Mouse (Mus musculus): ENCODE measurements around the gene Frem1. TPM values are rescaled to one million over a fixed set of nuclear protein-coding genes. Genes with fewer than 3 reads are reported as not detected.

Frem1 gene
- 11.4 and 12.1 TPM in 2 replicates for polyA plus RNA-seq (2014; fragmentation: Nextera tagmentation; extraction: Ambion mirVana)

DNA sequence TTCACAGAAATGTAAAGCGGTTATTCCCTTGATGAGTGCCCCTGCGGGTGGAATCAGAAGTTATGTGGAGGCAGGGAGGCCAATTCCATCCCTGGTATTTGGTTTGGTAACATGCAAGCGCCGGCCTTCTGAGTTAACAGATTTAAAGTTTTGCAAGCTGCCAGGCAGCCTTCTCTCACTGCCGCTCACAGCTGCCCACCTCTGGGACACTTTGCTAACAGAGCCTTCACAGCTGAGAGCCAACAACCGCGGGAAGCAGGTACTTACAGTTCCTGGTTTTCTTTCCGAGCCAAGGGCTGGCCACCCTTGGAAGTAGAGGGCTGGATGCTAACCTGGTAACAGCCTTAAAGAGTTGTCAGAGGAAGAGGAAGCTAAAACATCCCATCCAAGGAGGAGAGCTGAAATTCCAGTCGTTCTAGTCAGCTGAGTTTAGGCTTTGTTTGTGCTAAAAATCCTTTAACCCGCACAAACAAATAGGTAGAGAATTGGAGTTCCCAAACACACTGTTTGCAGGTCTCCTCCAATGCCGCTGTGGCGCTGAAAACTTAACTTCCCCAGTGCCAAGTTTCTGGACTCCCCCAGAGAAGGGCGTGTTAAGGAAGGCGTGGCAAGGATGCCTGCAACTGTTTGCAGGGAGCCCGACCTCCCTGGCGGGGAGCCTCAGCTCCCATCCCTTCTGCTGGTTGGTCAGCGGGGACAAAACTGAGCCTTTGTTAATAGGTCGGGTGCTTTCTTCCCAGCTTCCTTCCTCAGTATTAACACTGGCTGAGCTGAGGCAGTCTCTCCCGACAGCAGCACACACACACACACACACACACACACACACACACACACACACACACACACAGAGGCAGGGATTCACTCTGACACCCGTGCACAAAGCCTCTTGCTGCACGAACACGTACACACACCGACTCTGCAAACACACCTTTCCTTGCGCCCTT, at the start of gene Frem1:
TSS of gene Frem1 (minus strand) at position 706 of the 944 bp plus-strand sequence.
- peak within 1 kb of the TSS; percentile 65 for H3K27ac ChIP-seq (ENCODE audit: low read depth, low read length)
- peak; percentile 65 for ATAC-seq (replicated peaks; ENCODE audit: insufficient number of reproducible peaks, low FRiP score, low TSS enrichment)
- 4% methylated on average over 24 of the region's 24 CpGs for WGBS (ENCODE audit: insufficient replicate concordance)

DNA sequence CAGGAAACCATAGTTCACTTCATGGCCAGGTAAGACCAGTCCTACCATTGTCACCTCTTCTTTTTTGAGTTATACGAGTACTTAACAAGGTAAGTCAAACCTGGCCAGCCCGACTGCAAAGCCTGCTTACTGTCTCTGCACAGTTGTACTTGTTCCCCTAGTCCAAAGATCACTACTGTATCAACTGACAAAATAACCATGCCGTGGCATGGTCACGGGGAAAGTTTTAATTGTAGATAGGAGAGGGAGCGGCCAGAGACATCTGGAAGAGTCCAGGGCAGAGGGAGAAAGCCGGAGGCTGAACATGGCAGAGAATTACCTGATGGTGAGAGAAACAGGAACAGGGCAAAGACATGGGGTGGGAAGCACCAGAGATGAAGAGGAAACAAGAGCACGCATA, 46.9 kb upstream of the Frem1 start:
- Histone ChIP-seq H3K27me3 (ENCODE audit: control insufficient read depth, insufficient read depth, low read length) (no peaks in the 10 kb centered on the region), H3K4me1 (ENCODE audit: control insufficient read depth, insufficient read depth, low read length) (peaks cover 4% of the 10 kb centered on the region; the same call in 1 of the 2 replicates), H3K4me3 (ENCODE audit: low read depth, low read length) (no peak overlapping the region), H3K27ac (ENCODE audit: low read depth, low read length) (no peak overlapping the region), H3K9ac (ENCODE audit: low read depth, low read length) (no peak overlapping the region), H3K36me3 (ENCODE audit: control insufficient read depth, insufficient read depth, low read length) (no peaks in the 10 kb centered on the region), H3K9me3 (replicated peaks; ENCODE audit: control insufficient read depth, low read length) (no peaks in the 10 kb centered on the region), H3K4me2 (no peak overlapping the region)
- ATAC-seq (replicated peaks; ENCODE audit: insufficient number of reproducible peaks, low FRiP score, low TSS enrichment): no peak
- WGBS (ENCODE audit: insufficient replicate concordance): 80% methylated on average over 7 of the region's 7 CpGs

More for the DNA sequence above, at the start of gene Frem1:
- Histone ChIP-seq H3K4me1 (ENCODE audit: control insufficient read depth, insufficient read depth, low read length) (peaks cover 35% of the 10 kb centered on the region), H3K27me3 (ENCODE audit: control insufficient read depth, insufficient read depth, low read length) (no peaks in the 10 kb centered on the region), H3K9me3 (replicated peaks; ENCODE audit: control insufficient read depth, low read length) (no peaks in the 10 kb centered on the region), H3K36me3 (ENCODE audit: control insufficient read depth, insufficient read depth, low read length) (no peaks in the 10 kb centered on the region), H3K4me2 (peak within 1 kb of the TSS; percentile 65), H3K9ac (ENCODE audit: low read depth, low read length) (peak within 1 kb of the TSS; percentile 69), H3K4me3 (ENCODE audit: low read depth, low read length) (peak within 1 kb of the TSS; percentile 46)

DNA sequence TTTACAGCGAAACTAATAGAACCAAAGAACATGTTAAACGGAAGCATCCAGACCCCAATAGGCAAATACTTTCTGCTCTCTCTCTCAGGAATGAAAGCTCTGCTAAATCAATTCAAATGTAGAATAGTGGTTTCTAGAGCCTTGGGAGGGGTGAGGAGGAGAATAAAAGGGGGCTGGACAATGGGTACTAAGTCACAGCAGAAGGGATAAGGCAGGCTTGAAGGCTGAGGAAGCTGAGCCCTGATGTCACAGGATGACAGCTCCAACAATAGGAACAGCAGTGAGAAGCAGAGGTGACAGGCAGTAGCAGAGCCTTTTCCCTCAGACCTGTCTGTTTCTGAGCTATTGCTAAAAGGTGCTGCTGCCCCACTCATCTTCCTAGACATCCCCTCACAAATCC, 41.8 kb upstream of the Frem1 start:
- WGBS (ENCODE audit: insufficient replicate concordance): 82% methylated on average over 2 of the region's 2 CpGs
- Histone ChIP-seq H3K4me1 (ENCODE audit: control insufficient read depth, insufficient read depth, low read length) (no peaks in the 10 kb centered on the region; the same call in 1 of the 2 replicates), H3K9me3 (replicated peaks; ENCODE audit: control insufficient read depth, low read length) (no peaks in the 10 kb centered on the region), H3K4me3 (ENCODE audit: low read depth, low read length) (no peak overlapping the region), H3K27me3 (ENCODE audit: control insufficient read depth, insufficient read depth, low read length) (no peaks in the 10 kb centered on the region), H3K4me2 (no peak overlapping the region), H3K27ac (ENCODE audit: low read depth, low read length) (no peak overlapping the region), H3K9ac (ENCODE audit: low read depth, low read length) (no peak overlapping the region), H3K36me3 (ENCODE audit: control insufficient read depth, insufficient read depth, low read length) (no peaks in the 10 kb centered on the region)
- no peak for ATAC-seq (replicated peaks; ENCODE audit: insufficient number of reproducible peaks, low FRiP score, low TSS enrichment)

DNA sequence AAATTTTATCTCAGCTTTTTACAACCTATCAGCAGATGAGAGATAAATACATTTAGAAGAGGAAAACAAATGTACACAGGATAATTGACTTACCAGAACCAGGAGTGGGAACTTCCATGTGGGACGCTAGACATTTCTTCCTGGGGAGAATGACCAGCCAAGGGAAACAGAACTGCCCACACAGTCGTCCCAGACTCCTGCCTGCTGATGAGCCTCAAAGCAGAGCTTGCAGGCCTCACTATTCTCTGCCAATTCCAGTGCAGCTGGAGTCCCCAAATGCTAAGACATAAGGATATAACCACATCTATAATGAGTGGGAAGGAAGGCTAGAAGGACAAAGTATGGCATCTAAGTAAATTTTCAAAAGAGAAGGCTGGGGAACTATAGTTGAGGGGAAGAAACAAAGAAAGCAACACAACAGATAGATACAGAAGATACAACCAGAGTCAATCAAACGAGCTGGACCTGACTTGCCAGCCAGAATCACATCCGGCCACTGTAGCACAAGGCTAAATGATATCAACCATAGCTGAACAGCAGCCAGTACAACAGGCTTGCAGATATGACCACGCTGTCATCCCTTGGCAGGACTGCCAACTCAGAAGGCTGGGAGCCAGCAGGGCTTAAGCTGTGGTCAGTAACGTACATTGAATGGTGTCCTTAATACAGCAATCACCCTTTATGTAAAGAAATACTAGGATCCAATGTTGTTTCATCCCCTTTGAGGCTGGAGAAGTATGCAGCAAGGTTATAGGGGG, 38.7 kb upstream of the Frem1 start:
- H3K4me2 ChIP-seq: no peak overlapping the region
- H3K27me3 ChIP-seq (ENCODE audit: control insufficient read depth, insufficient read depth, low read length): no peaks in the 10 kb centered on the region
- H3K4me3 ChIP-seq (ENCODE audit: low read depth, low read length): no peak overlapping the region
- no peaks in the 10 kb centered on the region for H3K9me3 ChIP-seq (replicated peaks; ENCODE audit: control insufficient read depth, low read length)
- H3K36me3 ChIP-seq (ENCODE audit: control insufficient read depth, insufficient read depth, low read length): no peaks in the 10 kb centered on the region
- 52% methylated on average over 6 of the region's 6 CpGs for WGBS (ENCODE audit: insufficient replicate concordance)
- H3K9ac ChIP-seq (ENCODE audit: low read depth, low read length): no peak overlapping the region
- H3K27ac ChIP-seq (ENCODE audit: low read depth, low read length): no peak overlapping the region
- no peaks in the 10 kb centered on the region for H3K4me1 ChIP-seq (ENCODE audit: control insufficient read depth, insufficient read depth, low read length)
- ATAC-seq (replicated peaks; ENCODE audit: insufficient number of reproducible peaks, low FRiP score, low TSS enrichment): no peak

DNA sequence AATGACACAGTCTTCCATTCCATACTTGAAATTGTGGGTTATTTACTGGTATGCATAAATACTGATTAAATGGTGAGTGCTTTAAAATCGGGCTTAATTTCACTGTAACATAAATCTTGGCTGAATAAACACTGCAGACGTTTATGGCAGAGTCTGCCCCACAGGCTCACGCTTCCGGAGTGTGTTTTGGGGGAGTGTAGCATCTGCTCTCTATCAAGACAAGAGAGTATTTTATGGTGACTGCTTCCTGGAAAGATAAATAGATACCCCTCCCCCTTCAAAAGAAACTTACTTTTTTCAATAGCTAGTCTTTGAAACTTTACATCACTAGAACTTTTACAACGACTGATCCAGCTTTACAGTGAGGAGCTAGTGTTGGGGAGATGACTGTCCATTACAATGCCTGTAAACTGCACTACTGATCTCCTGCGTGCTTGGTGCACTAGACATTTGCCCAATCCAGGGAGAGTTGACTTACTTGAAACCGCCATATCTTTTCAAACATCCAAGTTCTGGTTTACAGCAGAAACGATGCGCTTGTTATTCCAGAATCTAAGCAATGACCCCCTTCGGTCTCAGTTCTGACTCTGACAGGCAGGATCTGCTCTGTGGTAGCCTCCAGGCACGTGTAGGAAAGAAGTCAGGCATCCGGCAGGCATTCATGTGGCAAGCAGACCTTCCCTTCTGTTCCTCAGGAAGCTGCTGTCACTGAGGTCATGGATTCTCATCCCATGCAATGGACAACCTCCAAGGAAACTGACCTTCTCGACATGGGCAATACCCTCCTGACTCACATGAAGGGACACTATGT, 28.4 kb upstream of the Frem1 start:
- 36% methylated on average over 13 of the region's 13 CpGs for WGBS (ENCODE audit: insufficient replicate concordance)
- Histone ChIP-seq H3K27me3 (ENCODE audit: control insufficient read depth, insufficient read depth, low read length) (no peaks in the 10 kb centered on the region), H3K9me3 (replicated peaks; ENCODE audit: control insufficient read depth, low read length) (no peaks in the 10 kb centered on the region), H3K36me3 (ENCODE audit: control insufficient read depth, insufficient read depth, low read length) (no peaks in the 10 kb centered on the region), H3K4me1 (ENCODE audit: control insufficient read depth, insufficient read depth, low read length) (no peaks in the 10 kb centered on the region), H3K4me3 (ENCODE audit: low read depth, low read length) (no peak overlapping the region), H3K4me2 (no peak overlapping the region), H3K27ac (ENCODE audit: low read depth, low read length) (peak overlapping the region; percentile 4; the same call in 1 of the 2 replicates), H3K9ac (ENCODE audit: low read depth, low read length) (no peak overlapping the region)
- ATAC-seq (replicated peaks; ENCODE audit: insufficient number of reproducible peaks, low FRiP score, low TSS enrichment): no peak; the same call in 1 of the 2 replicates

DNA sequence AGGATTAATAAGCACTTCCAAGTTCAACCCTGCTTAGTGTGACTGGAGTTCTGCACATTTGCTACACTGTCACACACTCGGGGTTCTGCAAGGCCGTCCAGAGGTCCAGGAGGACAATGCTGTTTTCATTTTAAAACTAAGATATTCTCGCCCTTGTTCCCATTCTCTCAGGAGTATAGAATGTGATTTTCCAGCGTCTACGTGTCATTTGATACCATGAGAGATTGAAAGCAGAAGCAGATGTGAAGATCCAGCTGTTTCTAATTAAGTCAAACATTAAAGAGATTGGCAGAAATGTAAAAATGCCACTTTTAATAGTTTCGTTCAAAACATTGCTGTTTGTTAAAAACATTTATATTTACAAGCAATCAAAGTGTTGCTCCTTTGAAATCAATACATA, 12.1 kb upstream of the Frem1 start:
- no peak for ATAC-seq (replicated peaks; ENCODE audit: insufficient number of reproducible peaks, low FRiP score, low TSS enrichment)
- Histone ChIP-seq H3K4me1 (ENCODE audit: control insufficient read depth, insufficient read depth, low read length) (no peaks in the 10 kb centered on the region), H3K36me3 (ENCODE audit: control insufficient read depth, insufficient read depth, low read length) (no peaks in the 10 kb centered on the region), H3K27me3 (ENCODE audit: control insufficient read depth, insufficient read depth, low read length) (no peaks in the 10 kb centered on the region), H3K27ac (ENCODE audit: low read depth, low read length) (no peak overlapping the region), H3K4me2 (no peak overlapping the region), H3K4me3 (ENCODE audit: low read depth, low read length) (no peak overlapping the region), H3K9me3 (replicated peaks; ENCODE audit: control insufficient read depth, low read length) (no peaks in the 10 kb centered on the region), H3K9ac (ENCODE audit: low read depth, low read length) (no peak overlapping the region)
- WGBS (ENCODE audit: insufficient replicate concordance): 50% methylated on average over 6 of the region's 6 CpGs

DNA sequence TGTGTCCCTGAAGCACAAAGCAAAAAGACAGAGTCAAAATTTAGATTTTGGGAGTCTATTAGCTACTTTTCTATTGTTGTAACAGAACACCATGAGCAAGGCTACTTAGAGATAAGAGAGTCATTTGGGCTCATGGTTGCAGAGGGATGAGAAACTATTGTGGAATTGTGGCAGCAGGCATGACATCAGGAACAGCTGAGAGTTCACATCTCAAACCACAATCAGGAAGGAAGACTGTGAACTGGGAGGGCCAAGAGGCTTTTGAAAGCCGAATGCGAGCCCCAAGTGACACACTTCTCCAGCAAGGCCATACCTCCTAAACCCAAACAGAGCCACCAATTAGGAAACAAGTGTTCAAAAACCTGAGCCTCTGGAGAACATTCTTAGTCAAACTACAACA, 9.4 kb upstream of the Frem1 start:
- no peak overlapping the region for H3K9ac ChIP-seq (ENCODE audit: low read depth, low read length)
- H3K27me3 ChIP-seq (ENCODE audit: control insufficient read depth, insufficient read depth, low read length): no peaks in the 10 kb centered on the region
- no peaks in the 10 kb centered on the region for H3K4me1 ChIP-seq (ENCODE audit: control insufficient read depth, insufficient read depth, low read length)
- H3K4me3 ChIP-seq (ENCODE audit: low read depth, low read length): no peak overlapping the region
- H3K36me3 ChIP-seq (ENCODE audit: control insufficient read depth, insufficient read depth, low read length): no peaks in the 10 kb centered on the region
- H3K9me3 ChIP-seq (replicated peaks; ENCODE audit: control insufficient read depth, low read length): no peaks in the 10 kb centered on the region
- H3K4me2 ChIP-seq: no peak overlapping the region
- WGBS (ENCODE audit: insufficient replicate concordance): 51% methylated on average over 2 of the region's 2 CpGs
- H3K27ac ChIP-seq (ENCODE audit: low read depth, low read length): no peak overlapping the region
- no peak for ATAC-seq (replicated peaks; ENCODE audit: insufficient number of reproducible peaks, low FRiP score, low TSS enrichment)

DNA sequence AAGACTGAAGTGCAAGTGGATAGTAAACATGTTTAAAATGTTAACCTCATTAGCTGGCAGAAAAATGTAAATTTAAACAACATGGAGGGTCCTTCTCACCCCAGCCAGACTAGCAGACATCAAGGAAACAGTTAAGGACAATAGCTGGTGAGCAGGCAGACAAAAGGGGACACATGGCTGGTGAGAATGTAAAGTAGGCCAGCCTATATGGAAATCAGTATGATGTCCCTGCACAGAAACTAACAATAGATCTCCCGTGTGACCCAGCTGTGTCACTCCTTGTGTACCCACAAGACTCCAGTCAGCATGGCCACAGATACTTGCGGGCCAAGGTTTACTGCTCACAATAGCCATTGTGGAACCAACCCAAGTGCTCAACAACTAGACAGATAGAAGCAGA, 6.5 kb upstream of the Frem1 start:
- Histone ChIP-seq H3K4me1 (ENCODE audit: control insufficient read depth, insufficient read depth, low read length) (no peaks in the 10 kb centered on the region), H3K27ac (ENCODE audit: low read depth, low read length) (no peak overlapping the region), H3K9ac (ENCODE audit: low read depth, low read length) (no peak overlapping the region), H3K9me3 (replicated peaks; ENCODE audit: control insufficient read depth, low read length) (no peaks in the 10 kb centered on the region), H3K4me2 (no peak overlapping the region), H3K4me3 (ENCODE audit: low read depth, low read length) (no peak overlapping the region), H3K27me3 (ENCODE audit: control insufficient read depth, insufficient read depth, low read length) (no peaks in the 10 kb centered on the region), H3K36me3 (ENCODE audit: control insufficient read depth, insufficient read depth, low read length) (no peaks in the 10 kb centered on the region)
- ATAC-seq (replicated peaks; ENCODE audit: insufficient number of reproducible peaks, low FRiP score, low TSS enrichment): no peak
- WGBS (ENCODE audit: insufficient replicate concordance): 77% methylated on average over 2 of the region's 2 CpGs

All from heart, embryonic 11.5 days (tissue).